Mouse (Mus musculus) thymus, adult 2 months (tissue): Measurements from ENCODE around the gene Cox4i2.

Experiments
- CTCF ChIP-seq: fragments of 200-500 bp; IDR thresholded peaks from 2 replicates; pipeline ENCODE4 v1.5.1; 2012; ENCODE audit warnings: mild to moderate bottlenecking, control low read depth, low read length, moderate library complexity, borderline replicate concordance; ENCODE audit not compliant: control insufficient read depth, poor library complexity, insufficient read depth; ENCODE audit errors: extremely low read depth
- POLR2A ChIP-seq: fragments of 200-500 bp; IDR thresholded peaks from 2 replicates; pipeline ENCODE4 v1.6.1; 2012; ENCODE audit warnings: mild to moderate bottlenecking, low read length, control low read depth, moderate library complexity; ENCODE audit not compliant: control insufficient read depth, poor library complexity, insufficient read depth; ENCODE audit errors: extremely low read depth

DNA sequence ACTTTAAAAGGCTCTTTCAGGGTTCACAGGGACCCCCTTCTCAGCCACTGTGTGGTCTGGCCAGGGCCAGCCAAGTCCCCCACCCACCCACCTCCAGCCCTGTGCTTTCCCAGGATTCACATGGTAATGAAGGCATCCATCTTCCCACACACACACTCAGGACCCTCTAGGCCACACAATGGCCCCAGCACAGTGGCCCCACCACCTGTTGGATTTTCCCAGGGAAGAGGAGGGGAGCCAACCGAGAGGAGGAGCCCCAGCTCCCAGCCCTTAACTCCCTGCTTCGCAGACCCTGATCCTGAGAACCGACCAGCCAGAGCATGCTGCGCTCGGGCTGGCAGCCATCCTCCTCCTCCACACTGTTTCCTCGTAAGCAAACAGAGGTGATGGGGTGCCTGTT, 35.9 kb upstream of the Cox4i2 start:
- TF ChIP-seq POLR2A, result no peak
- no peak for TF ChIP-seq CTCF
